Mouse (Mus musculus): Measurements from ENCODE around the gene Gm20388. TPM values are rescaled to one million over a fixed set of nuclear protein-coding genes. Genes with fewer than 3 reads are reported as not detected.
A peak's percentile ranks its signal among the peaks of the same experiment; 100 is the strongest.

The Gm20388 gene
- polyA plus RNA-seq, 1 experiment from 2014 or later: not detected

DNA sequence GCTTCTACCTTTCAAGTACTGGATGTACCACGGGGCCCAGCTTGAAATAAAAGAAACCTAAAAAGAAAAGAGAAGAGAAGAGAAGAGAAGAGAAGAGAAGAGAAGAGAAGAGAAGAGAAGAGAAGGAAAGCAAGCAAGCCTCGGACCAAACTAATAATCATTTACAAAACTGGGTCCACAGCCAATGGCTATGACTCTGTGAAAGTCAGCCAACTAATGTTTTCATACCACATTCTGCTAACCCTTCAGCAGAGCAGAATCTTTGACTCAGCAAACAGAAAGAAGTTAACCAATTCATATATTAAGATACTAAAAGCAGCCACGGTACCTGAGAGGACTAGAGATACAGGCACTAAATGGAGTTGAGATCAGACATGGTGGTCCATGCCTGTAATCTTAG, 3381.6 kb downstream of the Gm20388 start:
- no peak overlapping the region for H3K27ac ChIP-seq
- no peaks in the 10 kb centered on the region for H3K9me3 ChIP-seq
- no peak overlapping the region for H3K4me3 ChIP-seq
- H3K4me2 ChIP-seq: no peak overlapping the region
- no peak overlapping the region for H3K9ac ChIP-seq
- no peak for ATAC-seq (ENCODE audit: insufficient number of reproducible peaks, insufficient read depth, low FRiP score, low TSS enrichment, low read depth)
- H3K4me1 ChIP-seq: no peaks in the 10 kb centered on the region
- WGBS: 92% methylated on average over 3 of the region's 3 CpGs
- peaks cover 73% of the 10 kb centered on the region for H3K36me3 ChIP-seq
- H3K27me3 ChIP-seq: no peaks in the 10 kb centered on the region

DNA sequence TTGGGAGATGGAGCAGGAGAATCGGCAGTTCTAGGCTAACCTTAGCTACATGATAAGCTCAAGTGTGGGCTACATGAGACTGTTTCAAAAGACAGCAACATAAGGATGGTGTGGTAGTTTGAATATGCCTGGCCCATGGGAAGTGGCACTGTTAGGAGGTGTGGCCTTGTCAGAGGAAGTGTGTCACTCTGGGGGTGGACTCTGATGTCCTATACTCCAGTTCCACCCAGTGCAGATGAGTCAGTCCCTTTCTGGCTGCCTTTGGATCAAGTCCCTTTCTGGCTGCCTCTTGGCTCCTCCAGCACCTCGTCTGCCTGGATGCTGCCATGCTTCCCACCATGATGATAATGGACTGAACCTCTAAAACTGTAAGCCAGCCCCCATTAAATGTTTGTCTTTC, 3382.1 kb downstream of the Gm20388 start:
- ATAC-seq (ENCODE audit: insufficient number of reproducible peaks, insufficient read depth, low FRiP score, low TSS enrichment, low read depth): no peak
- 84% methylated on average over 2 of the region's 2 CpGs for WGBS
- Histone ChIP-seq H3K9ac (no peak overlapping the region), H3K27ac (no peak overlapping the region), H3K4me1 (no peaks in the 10 kb centered on the region), H3K36me3 (peaks cover 74% of the 10 kb centered on the region), H3K9me3 (no peaks in the 10 kb centered on the region), H3K4me2 (no peak overlapping the region), H3K27me3 (no peaks in the 10 kb centered on the region), H3K4me3 (no peak overlapping the region)

DNA sequence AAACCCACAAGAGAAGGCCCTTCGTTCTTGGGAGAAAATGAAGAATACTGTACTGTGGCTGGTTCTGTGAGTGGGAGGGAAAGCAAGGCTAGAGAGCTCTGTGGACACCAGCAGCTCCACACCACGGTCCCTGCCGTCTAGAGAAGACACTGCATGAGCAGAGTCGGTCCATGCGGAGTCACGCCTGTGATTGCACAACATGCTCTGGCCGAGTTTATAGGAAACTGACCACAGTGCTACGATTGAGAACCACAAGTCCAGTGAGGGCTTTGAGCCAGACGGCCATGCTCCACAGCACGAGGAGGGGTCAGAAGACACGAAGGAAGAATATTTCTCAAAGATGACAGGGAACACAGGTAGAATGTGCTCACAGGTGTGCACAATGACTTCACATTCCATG, 3387.7 kb downstream of the Gm20388 start:
- 91% methylated on average over 11 of the region's 11 CpGs for WGBS
- Histone ChIP-seq H3K4me1 (no peaks in the 10 kb centered on the region), H3K4me2 (no peak overlapping the region), H3K4me3 (no peak overlapping the region), H3K27me3 (no peaks in the 10 kb centered on the region), H3K9ac (no peak overlapping the region), H3K36me3 (peaks cover 56% of the 10 kb centered on the region), H3K9me3 (no peaks in the 10 kb centered on the region), H3K27ac (no peak overlapping the region)
- no peak for ATAC-seq (ENCODE audit: insufficient number of reproducible peaks, insufficient read depth, low FRiP score, low TSS enrichment, low read depth)

DNA sequence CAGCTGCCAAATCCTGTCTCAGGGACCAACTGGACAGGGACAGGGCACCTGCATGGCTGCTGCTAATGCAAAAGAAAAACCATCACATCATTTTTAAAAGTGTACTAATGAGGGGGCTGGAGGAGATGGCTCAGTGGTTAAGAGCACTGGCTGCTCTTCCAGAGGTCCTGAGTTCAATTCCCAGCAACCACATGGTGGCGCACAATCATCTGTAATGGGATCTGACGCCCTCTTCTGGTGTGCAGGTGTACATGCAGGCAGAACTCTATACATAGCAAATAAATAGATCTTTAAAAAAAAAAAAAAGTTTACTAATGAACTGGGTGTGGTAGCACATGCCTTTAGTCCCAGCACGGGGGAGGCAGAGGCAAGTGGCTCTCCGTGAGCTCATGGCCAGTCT, 3398.1 kb downstream of the Gm20388 start:
- Histone ChIP-seq H3K36me3 (peaks cover 51% of the 10 kb centered on the region), H3K4me3 (no peak overlapping the region), H3K27me3 (no peaks in the 10 kb centered on the region), H3K27ac (no peak overlapping the region), H3K9me3 (no peaks in the 10 kb centered on the region), H3K4me1 (no peaks in the 10 kb centered on the region), H3K4me2 (no peak overlapping the region), H3K9ac (no peak overlapping the region)
- WGBS: 70% methylated on average over 4 of the region's 4 CpGs
- no peak for ATAC-seq (ENCODE audit: insufficient number of reproducible peaks, insufficient read depth, low FRiP score, low TSS enrichment, low read depth)

DNA sequence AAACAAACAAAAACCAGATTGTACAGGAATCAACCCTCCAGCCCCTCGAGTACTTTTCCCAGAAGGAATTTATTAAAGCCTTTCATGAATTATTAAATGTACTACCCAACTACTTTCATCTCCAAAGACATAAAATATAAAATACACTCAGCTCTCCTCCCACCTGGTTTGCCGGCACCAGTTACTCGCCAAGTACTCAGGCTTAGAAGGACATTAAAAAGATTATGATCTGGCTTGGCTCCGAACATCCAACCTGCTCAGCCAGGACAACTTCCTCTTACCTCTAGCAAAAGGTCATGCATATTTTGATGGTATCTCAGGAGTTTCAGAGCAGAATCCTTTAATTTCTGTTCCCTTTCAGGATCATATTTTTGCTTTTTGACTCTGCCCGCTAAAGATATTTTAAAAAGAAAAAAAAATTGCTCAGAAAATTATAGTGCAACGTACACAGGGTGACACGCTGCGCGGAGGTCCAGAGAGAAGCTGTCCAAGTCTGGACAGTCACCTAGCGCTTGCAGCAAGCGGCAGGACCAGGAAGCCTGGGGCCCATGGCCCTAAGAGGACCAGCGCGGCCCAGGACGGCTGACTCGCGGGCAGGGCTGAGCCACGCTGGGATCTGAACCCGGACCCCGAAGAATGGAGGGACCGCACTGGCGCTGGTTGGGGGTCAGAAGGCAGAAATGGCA, 3407.3 kb downstream of the Gm20388 start:
- H3K4me2 ChIP-seq: peak overlapping the region; percentile 89
- peak overlapping the region; percentile 67 for H3K4me3 ChIP-seq
- peaks cover 17% of the 10 kb centered on the region for H3K4me1 ChIP-seq
- H3K27ac ChIP-seq: no peak overlapping the region
- no peaks in the 10 kb centered on the region for H3K27me3 ChIP-seq
- ATAC-seq (ENCODE audit: insufficient number of reproducible peaks, insufficient read depth, low FRiP score, low TSS enrichment, low read depth): peak; percentile 60
- H3K36me3 ChIP-seq: 0 out of 2 replicates have a peak, but pooled peaks cover 3% of the 10 kb centered on the region
- no peaks in the 10 kb centered on the region for H3K9me3 ChIP-seq
- H3K9ac ChIP-seq: peak overlapping the region; percentile 79
- WGBS: 5% methylated on average over 21 of the region's 21 CpGs

DNA sequence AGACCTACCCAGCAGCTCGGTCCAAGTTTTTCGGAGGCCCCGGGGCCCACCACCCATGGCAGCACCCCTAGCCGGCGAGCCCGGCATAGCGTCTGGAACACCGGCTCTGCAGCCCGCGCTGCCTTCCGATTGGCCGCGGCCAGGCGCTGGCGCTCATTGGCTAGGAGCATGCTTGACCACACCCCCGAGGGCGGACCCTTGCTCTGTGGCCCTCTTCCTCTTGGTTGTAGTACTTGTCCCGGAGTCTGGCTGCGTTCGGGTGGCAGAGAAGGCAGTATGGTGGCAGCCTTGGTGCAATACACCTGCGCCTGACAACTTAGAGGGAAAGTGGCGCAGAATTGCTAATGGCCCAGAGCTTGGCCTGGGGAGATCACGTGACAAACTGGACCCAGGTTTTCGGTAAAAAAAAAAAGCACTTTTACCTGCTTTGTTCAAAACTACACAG, 3407.8 kb downstream of the Gm20388 start, which contains the start of gene Fanca:
Gene Fanca, minus strand, starts transcription at position 110 of the 445 bp plus-strand sequence.
- ATAC-seq (ENCODE audit: insufficient number of reproducible peaks, insufficient read depth, low FRiP score, low TSS enrichment, low read depth): peak; percentile 97
- WGBS: under 1% methylated on average over 24 of the region's 24 CpGs
- Histone ChIP-seq H3K9me3 (no peaks in the 10 kb centered on the region), H3K9ac (peak within 1 kb of the TSS; percentile 79), H3K4me1 (peaks cover 17% of the 10 kb centered on the region), H3K4me3 (peak within 1 kb of the TSS; percentile 67), H3K36me3 (0 out of 2 replicates have a peak, but pooled peaks cover 3% of the 10 kb centered on the region), H3K27me3 (no peaks in the 10 kb centered on the region), H3K27ac (no peak within 1 kb of the TSS), H3K4me2 (peak within 1 kb of the TSS; percentile 89)

DNA sequence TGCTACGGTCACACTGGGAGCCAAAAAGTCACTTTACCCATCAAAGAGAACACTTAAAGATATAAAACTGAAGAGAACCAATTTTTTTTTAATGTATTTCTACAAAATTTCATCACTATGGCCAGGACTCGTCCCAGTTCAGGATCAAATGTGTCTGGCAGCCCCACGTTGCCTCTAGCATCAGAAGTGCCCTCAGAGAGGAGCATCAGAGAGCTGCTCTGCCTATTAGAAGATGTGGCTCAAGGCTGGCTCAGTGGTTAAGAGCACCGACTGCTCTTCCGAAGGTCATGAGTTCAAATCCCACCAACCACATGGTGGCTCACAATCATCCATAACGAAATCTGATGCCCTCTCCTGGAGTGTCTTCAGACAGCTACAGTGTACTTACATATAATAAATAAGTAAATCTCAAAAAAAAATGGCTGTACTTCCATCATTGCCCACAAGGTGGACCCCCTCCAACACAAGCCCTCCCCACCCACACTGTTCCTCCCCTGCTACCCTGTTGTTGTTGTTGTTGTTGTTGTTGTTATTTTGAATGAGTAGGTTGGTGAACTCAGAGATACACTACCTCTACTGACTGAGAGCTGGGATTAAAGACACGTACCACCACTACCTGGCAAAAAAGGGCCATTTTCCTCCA, 3409.0 kb downstream of the Gm20388 start:
- Histone ChIP-seq H3K4me1 (peaks cover 17% of the 10 kb centered on the region), H3K9ac (no peak overlapping the region), H3K36me3 (0 out of 2 replicates have a peak, but pooled peaks cover 3% of the 10 kb centered on the region), H3K27me3 (no peaks in the 10 kb centered on the region), H3K4me2 (no peak overlapping the region), H3K9me3 (no peaks in the 10 kb centered on the region), H3K4me3 (no peak overlapping the region), H3K27ac (no peak overlapping the region)
- 28% methylated on average over 7 of the region's 7 CpGs for WGBS
- no peak for ATAC-seq (ENCODE audit: insufficient number of reproducible peaks, insufficient read depth, low FRiP score, low TSS enrichment, low read depth)

DNA sequence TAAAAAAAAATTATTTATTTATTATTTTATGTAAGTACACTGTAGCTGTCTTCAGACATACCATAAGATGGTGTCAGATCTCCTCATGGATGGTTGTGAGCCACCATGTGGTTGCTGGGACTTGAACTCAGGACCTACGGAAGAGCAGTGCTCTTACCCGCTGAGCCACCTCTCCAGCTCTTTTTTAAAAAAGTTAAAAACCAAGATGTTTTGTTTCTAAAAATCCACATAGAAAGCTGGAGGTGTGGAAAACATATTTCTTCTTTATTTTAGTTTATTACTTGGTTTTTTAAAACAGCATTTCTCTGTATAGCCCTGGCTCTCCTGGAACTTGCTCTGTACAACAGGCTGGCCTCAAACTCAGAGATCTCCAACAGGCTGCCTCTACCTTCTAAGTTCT, 3417.9 kb downstream of the Gm20388 start:
- ATAC-seq (ENCODE audit: insufficient number of reproducible peaks, insufficient read depth, low FRiP score, low TSS enrichment, low read depth): no peak
- Histone ChIP-seq H3K9ac (no peak overlapping the region), H3K36me3 (no peaks in the 10 kb centered on the region), H3K27ac (no peak overlapping the region), H3K9me3 (no peaks in the 10 kb centered on the region), H3K4me1 (peaks cover 8% of the 10 kb centered on the region), H3K4me3 (no peak overlapping the region), H3K4me2 (no peak overlapping the region), H3K27me3 (peaks cover 10% of the 10 kb centered on the region; the same call in 1 of the 2 replicates)
- WGBS: 93% methylated on average over 2 of the region's 2 CpGs

DNA sequence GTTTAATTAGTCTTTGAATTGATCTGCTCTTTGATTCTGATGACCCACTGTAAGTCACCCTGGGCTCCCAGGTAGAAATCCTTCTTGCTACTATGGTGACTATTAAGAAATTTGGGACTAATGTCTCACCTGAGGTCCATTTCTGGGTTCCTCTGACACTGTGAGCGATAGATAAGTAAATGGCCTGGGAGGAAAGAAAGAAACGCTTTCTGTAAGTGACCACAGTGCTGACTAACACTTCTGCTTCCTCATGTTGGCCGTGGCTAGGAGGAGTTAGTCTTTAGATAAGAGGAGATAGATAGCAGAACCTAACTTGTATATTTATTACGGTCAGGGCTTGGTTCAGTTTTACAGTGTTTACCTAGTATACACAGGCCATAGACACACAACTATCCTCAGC, 3418.7 kb downstream of the Gm20388 start:
- Histone ChIP-seq H3K9me3 (no peaks in the 10 kb centered on the region), H3K36me3 (no peaks in the 10 kb centered on the region), H3K4me1 (peaks cover 14% of the 10 kb centered on the region), H3K27ac (no peak overlapping the region), H3K4me2 (no peak overlapping the region), H3K9ac (no peak overlapping the region), H3K27me3 (peaks cover 18% of the 10 kb centered on the region), H3K4me3 (no peak overlapping the region)
- no peak for ATAC-seq (ENCODE audit: insufficient number of reproducible peaks, insufficient read depth, low FRiP score, low TSS enrichment, low read depth)
- WGBS: 86% methylated on average over 4 of the region's 4 CpGs

DNA sequence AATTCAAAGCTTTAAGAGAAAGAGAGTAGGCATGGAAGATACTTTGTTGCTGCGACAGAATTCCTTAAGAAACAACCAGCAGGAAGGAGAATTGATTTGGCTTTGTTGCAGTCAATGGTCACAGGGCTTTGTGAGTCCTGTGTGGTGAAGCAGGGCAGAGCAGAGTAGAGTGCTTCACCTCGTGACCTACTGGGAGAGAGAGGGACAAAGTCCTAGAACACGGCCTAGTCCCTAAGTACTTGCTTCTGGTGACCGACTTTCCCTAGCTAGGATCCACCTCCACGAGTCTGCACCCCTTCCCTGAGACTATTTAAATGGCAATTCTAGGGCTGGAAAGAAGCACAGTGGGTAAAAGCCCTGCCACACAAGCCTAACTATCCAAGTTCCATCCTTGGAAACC, 3419.3 kb downstream of the Gm20388 start:
- WGBS: 75% methylated on average over 5 of the region's 5 CpGs

DNA sequence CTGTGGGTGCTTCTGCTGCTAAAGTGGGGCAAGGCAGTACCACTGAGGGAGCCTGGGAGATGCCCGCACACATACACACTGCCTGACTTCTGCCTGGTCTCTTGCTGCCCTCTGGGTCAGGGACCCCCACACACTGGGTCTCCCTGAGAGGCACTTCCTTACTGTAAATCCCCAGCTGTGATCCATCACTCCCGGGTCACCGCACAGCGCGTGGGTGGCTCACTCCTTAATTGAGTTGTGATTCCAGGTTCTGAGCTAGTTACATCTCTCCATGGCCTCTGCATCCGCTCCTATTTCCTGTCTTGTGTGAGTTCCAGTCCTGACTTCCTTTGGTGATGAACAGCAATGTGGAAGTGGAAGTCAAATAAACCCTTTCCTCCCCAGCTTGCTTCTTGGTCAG, 3420.1 kb downstream of the Gm20388 start:
- Histone ChIP-seq H3K4me3 (no peak overlapping the region), H3K36me3 (no peaks in the 10 kb centered on the region), H3K27me3 (peaks cover 24% of the 10 kb centered on the region), H3K9me3 (no peaks in the 10 kb centered on the region), H3K27ac (no peak overlapping the region), H3K4me2 (no peak overlapping the region), H3K9ac (no peak overlapping the region), H3K4me1 (peaks cover 14% of the 10 kb centered on the region)
- no peak for ATAC-seq (ENCODE audit: insufficient number of reproducible peaks, insufficient read depth, low FRiP score, low TSS enrichment, low read depth)
- 77% methylated on average over 6 of the region's 6 CpGs for WGBS

More for the DNA sequence above, 3419.3 kb downstream of the Gm20388 start:
- peaks cover 24% of the 10 kb centered on the region for H3K27me3 ChIP-seq
- H3K36me3 ChIP-seq: no peaks in the 10 kb centered on the region
- peaks cover 14% of the 10 kb centered on the region for H3K4me1 ChIP-seq
- no peak overlapping the region for H3K4me3 ChIP-seq
- no peak overlapping the region for H3K27ac ChIP-seq
- H3K9ac ChIP-seq: no peak overlapping the region
- no peak overlapping the region for H3K4me2 ChIP-seq
- no peaks in the 10 kb centered on the region for H3K9me3 ChIP-seq
- ATAC-seq (ENCODE audit: insufficient number of reproducible peaks, insufficient read depth, low FRiP score, low TSS enrichment, low read depth): no peak

DNA sequence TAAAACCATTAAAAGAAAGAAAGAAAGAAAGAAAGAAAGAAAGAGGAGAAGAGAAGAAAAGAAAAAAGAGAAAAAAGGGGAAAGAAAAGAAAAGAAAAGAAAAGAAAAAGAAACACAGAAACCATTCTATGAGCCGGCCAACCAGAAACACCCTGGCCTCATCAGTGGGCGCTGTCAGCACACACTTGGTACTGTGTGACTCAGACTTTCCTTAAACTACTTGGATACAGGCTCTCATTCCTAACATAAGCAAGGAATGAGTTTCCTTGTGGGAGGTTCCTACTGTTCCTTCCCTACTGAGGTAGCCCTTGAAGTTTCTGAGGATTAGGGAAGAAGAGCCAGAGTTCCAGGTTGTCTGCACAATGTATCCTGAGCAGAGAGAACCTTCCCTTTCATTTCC, 3420.7 kb downstream of the Gm20388 start:
- no peak overlapping the region for H3K9ac ChIP-seq
- no peaks in the 10 kb centered on the region for H3K9me3 ChIP-seq
- H3K36me3 ChIP-seq: no peaks in the 10 kb centered on the region
- H3K4me1 ChIP-seq: peaks cover 14% of the 10 kb centered on the region
- no peak overlapping the region for H3K27ac ChIP-seq
- no peak for ATAC-seq (ENCODE audit: insufficient number of reproducible peaks, insufficient read depth, low FRiP score, low TSS enrichment, low read depth)
- H3K27me3 ChIP-seq: peaks cover 24% of the 10 kb centered on the region
- H3K4me3 ChIP-seq: no peak overlapping the region
- H3K4me2 ChIP-seq: no peak overlapping the region
- 75% methylated on average over 2 of the region's 2 CpGs for WGBS
